Mouse (Mus musculus): ENCODE results near the gene Tbc1d8.

The Tbc1d8 gene

GRCm38 (mm10) chr1:39367045-39367444 is 111.5 kb downstream of the Tbc1d8 start:
- in situ Hi-C loops (cut with MboI), result no loop called here

GRCm38 (mm10) chr1:39365562-39365961 is 113.0 kb downstream of the Tbc1d8 start:
- in situ Hi-C loops (cut with MboI), result no loop called here

GRCm38 (mm10) chr1:39362515-39362893 is 116.1 kb downstream of the Tbc1d8 start:
- in situ Hi-C loops (cut with MboI), result no loop called here

DNA sequence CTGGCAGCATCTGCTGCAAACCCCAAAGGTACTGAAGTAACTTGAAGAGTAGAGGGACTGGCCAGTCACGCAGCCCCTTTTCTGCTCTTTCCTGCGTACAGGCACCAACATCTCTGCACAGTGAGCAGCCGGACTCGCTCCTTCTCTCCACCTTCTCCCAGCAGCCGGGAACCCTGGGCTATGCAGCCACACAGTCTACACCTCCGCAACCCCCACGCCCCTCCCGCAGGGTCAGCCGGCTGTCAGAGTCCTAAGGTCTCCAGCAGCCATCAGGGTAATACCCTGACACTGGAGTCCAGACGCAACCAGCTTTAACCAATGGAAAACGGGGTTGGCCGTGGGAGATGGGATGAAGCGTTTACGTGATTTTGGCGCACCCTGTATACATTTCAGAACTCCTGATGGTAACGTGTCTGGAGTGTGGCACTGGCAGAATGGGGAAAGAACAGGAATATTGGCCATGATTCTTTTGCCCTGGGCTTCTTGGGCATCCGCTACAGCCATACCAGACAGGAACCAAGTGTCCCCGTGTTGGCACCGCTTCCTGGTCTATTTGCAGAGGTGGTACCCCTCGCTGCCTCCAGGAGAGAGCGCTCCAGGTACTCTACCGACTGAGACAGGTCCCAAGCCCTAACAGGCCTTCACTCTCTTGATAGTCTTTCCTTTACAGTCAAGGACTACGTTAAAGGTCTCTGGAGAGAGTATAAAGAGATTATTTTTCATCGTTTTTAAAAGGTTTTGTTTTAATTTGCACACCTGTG is 116.6 kb downstream of the Tbc1d8 start:
- in situ Hi-C loops (cut with MboI), result no loop called here

GRCm38 (mm10) chr1:39349427-39349826 is 129.1 kb downstream of the Tbc1d8 start:
- in situ Hi-C loops (cut with MboI), result no loop called here

GRCm38 (mm10) chr1:39349001-39349400 is 129.6 kb downstream of the Tbc1d8 start:
- in situ Hi-C loops (cut with MboI), result no loop called here

- in situ Hi-C loops (cut with MboI), result no loop called here
Measured at GRCm38 (mm10) chr1:39344981-39345600, 133.5 kb downstream of the Tbc1d8 start.

DNA sequence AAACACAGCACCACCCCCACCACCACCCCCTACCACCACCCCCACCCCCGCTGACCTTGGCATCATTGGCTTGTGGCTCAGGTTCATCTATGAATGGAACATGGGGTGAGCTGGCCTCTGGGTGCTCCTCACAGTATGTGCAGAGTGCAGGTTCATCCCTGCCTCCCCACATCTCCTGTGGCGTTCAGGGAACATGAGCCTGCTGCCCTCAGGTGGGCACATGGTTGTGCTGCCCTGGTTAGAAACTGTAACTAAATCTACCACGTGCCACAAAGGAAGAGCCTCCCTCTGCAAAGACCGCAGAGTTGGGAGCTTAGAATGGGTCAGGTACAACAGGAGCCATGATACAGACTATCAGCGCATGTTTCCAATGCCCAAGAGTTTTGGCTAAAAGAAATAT is 135.3 kb downstream of the Tbc1d8 start:
- in situ Hi-C loops (cut with MboI), result no loop called here

GRCm38 (mm10) chr1:39341807-39342206 is 136.7 kb downstream of the Tbc1d8 start:
- in situ Hi-C loops (cut with MboI), result no loop called here

DNA sequence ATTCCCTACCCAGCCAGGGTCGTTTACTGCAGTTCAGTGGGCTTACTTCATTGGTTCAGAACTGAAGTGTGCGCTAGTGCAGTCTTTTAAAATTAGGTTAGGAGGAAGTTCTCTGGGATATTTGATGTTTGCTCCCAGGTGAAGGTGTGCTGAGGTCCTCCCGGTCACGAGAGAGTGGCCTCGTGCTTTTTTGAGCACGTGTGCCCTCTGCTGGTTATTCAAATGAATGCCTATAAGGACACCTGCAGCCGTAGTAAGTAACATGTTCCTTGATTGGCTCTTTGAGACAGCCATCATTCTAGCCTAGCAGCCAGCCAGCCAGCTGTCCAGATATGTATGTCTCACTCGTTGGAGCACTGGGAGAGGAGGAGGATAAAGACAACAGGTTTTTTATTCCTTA is 137.9 kb downstream of the Tbc1d8 start:
- in situ Hi-C loops (cut with MboI), result no loop called here

- in situ Hi-C loops (cut with MboI), result no loop called here
Measured at GRCm38 (mm10) chr1:39340156-39340555, 138.4 kb downstream of the Tbc1d8 start.

DNA sequence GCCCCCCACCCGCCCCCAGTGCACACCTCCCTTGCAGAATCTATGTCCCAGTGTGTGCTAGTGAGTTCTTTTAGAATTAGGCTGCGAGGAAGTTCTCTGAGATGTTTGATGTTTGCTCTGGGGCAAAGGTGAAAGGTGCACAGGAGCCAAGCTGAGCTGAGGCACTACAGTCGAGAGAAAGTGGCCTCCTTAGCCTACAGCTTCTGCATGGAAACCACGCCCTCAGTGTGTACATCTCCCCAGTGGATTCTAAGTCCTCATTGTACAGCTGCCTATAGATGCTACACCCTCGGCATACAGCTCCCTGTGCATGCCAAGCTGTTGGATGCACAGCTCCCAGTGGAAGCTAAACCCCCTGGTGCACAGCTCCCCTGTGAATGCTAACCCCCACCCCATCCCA is 139.1 kb downstream of the Tbc1d8 start:
- in situ Hi-C loops (cut with MboI), result no loop called here

GRCm38 (mm10) chr1:39338831-39339230 is 139.7 kb downstream of the Tbc1d8 start:
- in situ Hi-C loops (cut with MboI), result no loop called here

DNA sequence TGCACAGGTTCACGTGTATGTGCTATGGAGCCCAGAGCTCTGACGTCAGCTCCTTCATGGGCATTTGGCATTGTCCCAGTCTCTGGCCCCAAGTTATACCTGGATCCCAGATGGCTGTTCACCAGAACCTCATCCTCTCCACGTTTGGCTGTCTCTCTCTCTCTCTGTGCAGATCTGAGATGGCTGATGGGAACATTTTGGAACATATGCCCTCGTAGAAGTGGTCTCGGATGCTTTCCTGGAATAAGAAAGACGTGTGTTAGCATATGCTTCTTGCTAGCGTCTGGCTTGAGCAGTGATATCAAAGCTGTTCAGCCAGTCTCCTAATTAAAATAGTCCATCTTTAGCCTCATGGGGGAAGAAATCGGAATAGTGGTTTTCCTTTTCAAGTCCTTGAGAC is 141.8 kb downstream of the Tbc1d8 start:
- in situ Hi-C loops (cut with MboI), result no loop called here

- in situ Hi-C loops (cut with MboI), result no loop called here
Measured at GRCm38 (mm10) chr1:39335561-39336196, 142.9 kb downstream of the Tbc1d8 start.

DNA sequence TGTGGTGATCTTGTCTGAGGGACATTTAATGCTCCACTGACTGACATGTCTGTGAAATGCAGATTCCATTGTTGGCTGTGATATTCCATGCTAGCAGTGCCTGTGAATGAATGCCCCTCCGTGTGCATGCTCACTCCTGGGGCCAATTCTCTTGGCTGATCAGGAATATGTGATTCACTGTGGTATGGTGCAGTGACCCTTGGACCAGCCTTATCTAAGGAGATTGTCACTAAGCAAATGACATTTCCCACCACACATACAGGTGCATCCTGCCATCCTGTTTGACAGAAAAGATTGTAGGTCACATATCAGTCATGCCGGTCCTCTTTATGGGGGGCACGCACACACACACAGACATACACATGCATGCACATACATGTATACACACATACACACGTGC is 146.1 kb downstream of the Tbc1d8 start:
- in situ Hi-C loops (cut with MboI), result no loop called here

GRCm38 (mm10) chr1:39330857-39331594 is 147.5 kb downstream of the Tbc1d8 start:
- in situ Hi-C loops (cut with MboI), result no loop called here

- in situ Hi-C loops (cut with MboI), result no loop called here
Measured at GRCm38 (mm10) chr1:39327546-39327945, 151.0 kb downstream of the Tbc1d8 start.

- in situ Hi-C loops (cut with MboI), result no loop called here
Measured at GRCm38 (mm10) chr1:39325228-39325627, 153.3 kb downstream of the Tbc1d8 start.

DNA sequence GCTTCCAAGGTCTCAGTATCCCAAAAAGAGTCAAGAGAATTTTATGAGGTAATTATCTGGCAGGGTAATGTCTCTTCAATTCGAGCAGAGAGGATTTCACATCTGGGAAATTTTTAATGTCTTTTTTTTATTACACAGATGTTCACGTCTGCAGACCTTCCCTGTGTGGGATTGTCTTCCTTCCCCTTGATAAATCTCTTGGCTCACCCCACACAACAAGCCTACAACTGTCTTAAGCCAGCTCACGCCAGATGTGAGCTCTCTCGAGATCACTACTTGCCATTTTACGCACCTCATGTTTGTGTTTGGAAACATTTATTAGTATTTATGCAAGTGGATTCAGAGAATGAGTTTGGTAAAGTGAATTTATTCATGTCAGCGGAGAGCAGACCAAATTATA is 156.6 kb downstream of the Tbc1d8 start:
- in situ Hi-C loops (cut with MboI), result no loop called here
